Mouse (Mus musculus): Measurements from ENCODE around the gene Gm10061.
"Not testable (repeated sequence)": the region's sequence is repeated elsewhere in the genome, so short reads cannot be mapped to it uniquely, and the experiment has no call there.

Gm10061 gene

DNA sequence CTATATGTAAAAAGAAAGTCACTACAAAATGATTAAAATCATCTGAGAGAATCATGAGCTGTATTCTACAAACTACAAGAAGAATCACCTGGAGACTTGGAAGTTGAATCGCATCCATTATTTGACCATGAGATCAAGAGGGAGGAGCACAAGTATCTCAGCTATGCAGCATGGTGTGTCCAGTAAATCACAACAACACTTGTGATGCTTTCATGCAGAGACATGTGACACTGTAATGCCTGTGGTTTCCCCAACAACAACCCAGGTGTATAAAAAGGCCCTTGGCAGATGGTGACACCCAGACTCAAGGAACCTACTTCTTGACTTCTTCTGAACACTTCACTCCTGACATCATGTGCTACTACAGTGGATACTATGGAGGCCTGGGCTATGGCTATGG, at the start of gene Gm10061:
TSS of gene Gm10061 (plus strand) at position 301 of the 400 bp plus-strand sequence.
- DNase-seq (ENCODE audit: low read depth in 2 of 2, low spot score in 2 of 2), result no peak

GRCm38 (mm10) chr16:89140551-89140950, 10.3 kb upstream of the Gm10061 start, which contains the start of gene Gm6358:
Gene Gm6358 (plus strand): TSS chr16:89140851.
- no peak for DNase-seq (ENCODE audit: low read depth in 2 of 2, low spot score in 2 of 2)

DNA sequence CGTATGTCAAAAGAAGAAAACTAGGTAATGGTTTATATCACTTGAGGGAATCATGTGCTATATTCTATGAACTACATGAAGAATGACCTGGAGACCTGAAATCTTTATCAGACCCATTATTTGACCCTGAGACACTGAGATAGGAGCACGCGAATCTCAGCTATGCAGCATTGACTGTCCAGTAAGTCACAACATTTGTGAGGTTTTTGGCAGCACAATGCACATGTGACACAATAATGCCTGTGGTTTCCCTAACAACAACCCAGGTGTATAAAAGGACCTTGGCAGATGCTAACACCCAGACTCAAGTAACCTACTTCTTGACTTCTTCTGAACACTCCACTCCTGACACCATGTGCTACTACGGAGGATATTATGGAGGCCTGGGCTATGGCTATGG, 6.8 kb downstream of the Gm10061 start, which contains the start of gene Gm9789:
TSS of gene Gm9789 (plus strand) at position 301 of the 400 bp plus-strand sequence.
- DNase-seq (ENCODE audit: low read depth in 2 of 2, low spot score in 2 of 2), result no peak

DNA sequence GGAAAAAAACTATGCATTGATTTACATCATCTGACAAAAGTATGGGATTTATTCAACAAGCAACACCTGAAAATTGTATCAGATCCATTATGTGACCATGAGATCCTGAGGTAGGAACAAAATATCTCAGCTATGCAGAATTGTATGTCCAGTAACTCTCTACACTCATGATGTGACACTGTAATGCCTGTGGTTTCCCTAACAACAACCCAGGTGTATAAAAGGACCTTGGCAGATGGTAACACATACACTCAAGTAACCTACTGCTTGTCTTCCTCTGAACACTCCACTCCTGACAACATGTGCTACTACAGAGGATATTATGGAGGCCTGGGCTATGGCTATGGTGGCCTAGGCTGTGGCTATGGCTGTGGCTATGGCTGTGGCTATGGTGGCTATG, 18.3 kb downstream of the Gm10061 start, which contains the start of gene Gm7735:
TSS of gene Gm7735 (plus strand) at position 301 of the 400 bp plus-strand sequence.
- not testable (repeated sequence) for DNase-seq (ENCODE audit: low read depth in 2 of 2, low spot score in 2 of 2)

- DNase-seq (ENCODE audit: low read depth in 2 of 2, low spot score in 2 of 2), result no peak
Observed at GRCm38 (mm10) chr16:89174435-89174834, 23.5 kb downstream of the Gm10061 start, which contains the start of gene 1110057P08Rik. Gene 1110057P08Rik (plus strand): TSS chr16:89174735.

DNA sequence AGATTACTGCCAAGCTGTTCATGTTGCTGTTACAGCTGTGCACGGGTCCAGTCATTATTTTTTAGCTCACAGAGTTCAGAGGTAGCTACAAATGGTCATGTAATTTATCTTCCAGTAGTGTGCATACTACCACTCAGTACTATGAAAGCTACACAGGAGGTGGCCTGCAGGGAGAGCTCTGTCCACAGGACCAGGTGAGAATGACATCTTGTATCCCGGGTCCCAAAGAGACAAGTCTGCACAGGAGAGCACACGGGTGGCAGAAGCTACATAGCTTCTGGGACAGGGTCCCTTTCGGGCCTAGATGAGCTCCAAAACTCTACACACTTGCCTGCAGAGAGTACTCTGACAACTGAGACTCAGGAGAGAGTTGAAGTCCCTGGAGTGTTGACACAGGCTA, 37.7 kb downstream of the Gm10061 start:
- DNase-seq (ENCODE audit: low read depth in 2 of 2, low spot score in 2 of 2), result no peak
